Mouse (Mus musculus) yolk sac, embryonic 10.5 days (tissue): Measurements from ENCODE around the gene Ccdc191.

Experiments
- DNase-seq: peaks from one replicate; pipeline ENCODE4 v3.0.0-alpha.2; 2017; ENCODE audit warnings: low spot score

The Ccdc191 gene

DNA sequence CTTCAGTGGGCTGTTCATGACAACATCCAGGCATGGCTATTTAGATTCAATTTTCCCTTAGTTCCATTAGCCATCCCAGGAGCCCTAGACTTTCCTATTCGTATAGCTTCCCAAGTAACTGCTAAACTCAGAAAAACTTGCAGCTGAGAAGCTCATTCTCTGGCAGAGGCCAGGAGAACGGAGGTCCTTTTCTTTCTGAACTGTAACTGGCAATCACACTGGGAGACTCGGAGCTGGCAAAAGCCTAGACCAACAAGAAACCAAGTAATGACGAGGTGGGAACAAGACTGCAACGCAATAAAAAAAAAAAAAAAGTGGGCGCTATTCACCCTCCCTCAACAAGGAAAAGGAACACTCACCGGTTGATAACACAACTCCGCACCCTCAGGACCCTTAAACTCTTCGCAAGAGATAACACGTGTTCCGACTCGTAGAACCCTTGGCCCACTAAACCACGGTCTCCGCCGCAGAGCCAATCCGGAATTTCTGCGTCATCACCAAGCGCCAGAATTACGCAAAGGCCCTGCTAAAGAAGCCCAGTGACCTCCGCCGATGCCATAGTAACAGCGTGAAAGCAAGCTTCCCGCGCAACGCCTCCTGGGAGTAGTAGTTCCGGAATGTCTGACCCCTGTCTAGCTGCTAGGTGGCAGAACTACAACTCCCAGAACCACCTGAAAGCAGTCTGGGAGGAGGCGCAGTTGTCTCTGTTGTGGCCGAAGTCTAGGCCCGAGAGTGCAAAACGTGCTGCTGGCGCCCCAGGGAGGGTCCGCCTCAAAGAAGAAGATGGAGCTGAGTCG, at the start of gene Ccdc191:
Gene Ccdc191, plus strand, starts transcription at position 593 of the 797 bp plus-strand sequence.
- peak; percentile 99 for DNase-seq

DNA sequence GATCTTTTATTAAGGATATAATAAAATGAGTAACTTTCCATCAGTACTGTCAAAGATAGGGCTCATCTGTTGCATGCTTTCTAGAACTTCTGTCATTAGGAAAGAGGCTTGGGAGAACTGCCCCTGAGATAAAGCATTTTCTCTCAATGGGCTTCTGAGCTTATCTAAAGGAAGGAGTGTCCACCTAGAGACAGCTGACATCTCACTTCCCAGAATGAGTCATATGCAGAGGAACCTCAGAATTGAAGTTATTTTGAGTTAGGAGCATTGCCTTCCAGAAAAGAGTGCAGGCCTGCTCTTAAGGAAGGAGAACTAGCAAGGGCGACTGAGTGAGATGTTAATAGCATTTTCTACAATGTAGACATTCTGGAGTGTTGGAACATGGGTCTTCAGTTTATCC, 48.4 kb upstream of the Ccdc191 start:
- no peak for DNase-seq

DNA sequence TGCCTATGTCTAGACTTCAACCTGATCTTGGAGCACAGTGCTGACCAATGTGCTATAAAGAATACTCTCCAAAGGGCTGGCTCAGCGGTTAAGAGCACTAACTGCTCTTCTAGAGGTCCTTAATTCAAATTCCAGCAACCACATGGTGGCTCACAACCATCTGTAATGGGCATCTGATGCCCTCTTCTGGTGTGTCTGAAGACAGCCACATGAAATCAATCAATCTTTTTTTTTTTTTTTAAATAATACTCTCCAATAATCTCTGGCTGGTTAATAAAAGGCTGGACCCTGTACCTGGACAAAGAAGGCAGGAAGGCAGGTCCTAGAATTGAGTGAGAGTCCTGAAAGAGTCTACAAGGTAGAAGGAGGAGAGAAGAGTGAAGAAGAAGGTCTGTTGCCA, 39.8 kb upstream of the Ccdc191 start:
- no peak for DNase-seq

DNA sequence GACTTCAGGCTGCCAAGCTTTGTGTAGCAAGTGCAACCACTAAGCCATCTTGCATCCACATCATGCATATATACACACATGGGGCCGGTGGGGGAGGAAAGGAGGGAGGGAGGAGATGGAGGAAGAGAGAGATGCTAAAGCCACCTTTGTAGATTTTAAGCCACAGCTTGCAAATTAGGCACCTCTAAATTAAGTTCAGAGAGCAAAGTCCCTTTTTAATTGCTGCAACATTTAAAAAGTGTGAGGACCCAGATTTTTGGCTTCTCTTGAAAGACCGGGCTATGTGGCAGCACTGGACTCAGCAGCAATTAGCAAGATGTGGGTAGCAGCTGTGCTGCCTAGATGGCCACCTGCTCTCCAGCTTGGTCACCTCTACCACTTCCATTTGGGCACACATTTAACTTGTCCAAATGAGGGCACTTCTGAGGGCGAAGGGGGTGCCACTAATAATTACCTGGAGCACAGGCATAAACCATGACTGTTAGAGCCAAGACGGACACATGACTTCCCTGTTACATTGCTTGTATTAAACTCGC, 30.6 kb upstream of the Ccdc191 start:
- no peak for DNase-seq

DNA sequence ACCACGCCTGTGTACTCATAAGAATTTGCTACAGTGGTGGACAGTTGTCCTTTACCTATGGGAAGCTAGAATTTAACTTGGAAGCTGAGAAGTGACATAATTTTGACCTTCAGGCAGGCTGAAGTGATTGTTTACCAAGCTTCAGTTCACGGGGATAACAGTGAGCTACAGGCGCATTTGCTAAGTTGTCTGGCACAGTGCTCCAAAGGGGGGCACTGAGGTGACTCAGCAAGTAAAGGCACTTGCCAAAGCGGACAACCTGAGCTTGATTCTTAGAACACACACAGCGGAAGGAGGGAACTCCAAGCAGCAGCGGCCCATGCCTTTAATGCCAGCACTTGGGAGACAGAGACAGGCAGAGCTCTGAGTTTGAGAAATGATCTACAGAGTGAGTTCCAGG, 29.0 kb upstream of the Ccdc191 start:
- DNase-seq, result peak; percentile 14

DNA sequence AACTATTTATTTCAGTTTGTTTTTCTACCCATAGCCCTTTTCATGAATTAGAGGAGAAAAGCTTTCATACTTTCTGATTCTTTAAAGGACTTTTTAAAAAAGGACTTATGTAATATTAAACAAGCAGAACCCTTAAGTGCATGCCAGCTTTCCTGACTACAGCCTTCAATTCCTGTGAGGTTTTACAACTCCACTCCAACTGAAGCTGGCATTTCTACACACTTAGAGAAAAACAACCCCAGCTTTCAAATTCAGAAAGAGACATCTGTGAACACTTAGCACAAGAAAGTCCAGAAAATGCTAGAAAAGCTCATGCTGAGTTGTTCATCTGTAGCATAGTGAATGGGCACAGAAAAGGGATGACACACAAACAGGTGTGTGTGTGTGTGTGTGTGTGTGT, 19.8 kb upstream of the Ccdc191 start:
- no peak for DNase-seq

DNA sequence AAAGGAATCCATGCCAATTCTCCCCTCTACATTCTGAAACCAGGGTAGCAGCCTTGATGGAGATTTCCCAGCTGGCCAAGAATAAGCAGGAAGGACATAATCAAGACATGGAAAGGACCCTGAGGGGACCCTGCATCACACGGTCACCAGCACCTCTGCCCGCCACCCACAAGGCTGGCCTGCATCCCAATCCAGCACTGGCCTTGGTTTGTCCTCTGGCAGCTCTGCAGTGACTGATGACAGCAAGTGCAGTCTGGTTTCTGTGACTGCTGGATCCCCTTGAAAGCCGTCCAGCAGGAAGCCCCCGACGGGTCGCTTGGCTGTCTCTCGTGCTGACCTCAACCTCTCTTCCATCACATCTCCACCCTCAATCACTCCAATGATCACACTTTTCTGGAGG, 18.2 kb upstream of the Ccdc191 start:
- DNase-seq, result no peak

DNA sequence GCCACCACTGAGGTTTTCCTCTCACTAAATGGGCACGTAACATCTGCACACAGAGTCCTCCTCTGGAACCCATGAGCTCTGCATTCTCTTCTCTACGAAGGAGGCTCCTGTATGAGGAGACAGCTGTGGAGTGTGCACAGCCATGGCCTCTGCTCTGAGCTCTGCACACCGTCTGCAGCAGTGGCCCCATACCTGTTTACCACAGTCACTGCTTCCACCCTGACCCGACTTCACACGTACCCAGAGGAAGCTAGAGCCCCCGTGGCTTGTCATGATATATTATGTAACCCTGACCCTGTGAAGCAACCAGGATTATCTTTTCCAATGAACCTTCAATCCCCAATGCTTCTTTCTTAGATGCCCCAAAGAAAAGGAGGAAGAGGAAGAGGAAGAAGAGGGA, 9.8 kb upstream of the Ccdc191 start:
- DNase-seq, result no peak

DNA sequence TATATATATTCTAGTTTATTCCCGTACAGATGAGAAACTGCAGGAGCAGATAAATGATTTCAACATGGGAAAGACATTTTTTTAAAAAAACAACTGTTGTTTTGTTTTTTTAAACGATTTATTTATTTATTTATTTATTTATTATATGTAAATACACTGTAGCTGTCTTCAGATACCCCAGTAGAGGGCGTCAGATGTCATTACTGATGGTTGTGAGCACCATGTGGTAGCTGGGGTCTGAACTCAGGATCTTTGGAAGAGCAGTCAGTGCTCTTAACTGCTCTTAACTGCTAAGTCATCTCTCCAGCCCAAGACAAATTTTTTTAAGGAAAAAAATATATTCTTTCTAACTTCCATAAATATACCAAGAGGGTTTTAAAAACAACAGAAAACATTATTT, 8.0 kb upstream of the Ccdc191 start:
- no peak for DNase-seq

DNA sequence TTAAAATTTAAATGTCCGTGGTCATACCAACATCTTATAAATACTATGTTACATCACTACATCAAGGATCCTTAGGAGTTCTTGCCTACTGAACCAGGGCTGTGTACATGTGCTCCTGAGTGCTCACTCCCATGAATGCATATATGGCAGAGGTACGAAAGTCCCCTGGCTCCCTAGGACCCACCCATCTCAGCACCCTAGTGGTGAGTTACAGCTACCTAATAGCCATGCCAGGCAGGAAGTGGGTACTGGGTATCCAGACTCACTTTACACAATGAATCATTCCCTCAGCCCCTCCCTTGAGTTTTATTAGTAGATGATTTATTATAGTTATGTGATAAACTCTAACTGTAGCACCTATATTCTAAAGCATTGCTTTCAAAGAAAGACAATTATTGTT, 7.3 kb upstream of the Ccdc191 start:
- DNase-seq, result no peak

DNA sequence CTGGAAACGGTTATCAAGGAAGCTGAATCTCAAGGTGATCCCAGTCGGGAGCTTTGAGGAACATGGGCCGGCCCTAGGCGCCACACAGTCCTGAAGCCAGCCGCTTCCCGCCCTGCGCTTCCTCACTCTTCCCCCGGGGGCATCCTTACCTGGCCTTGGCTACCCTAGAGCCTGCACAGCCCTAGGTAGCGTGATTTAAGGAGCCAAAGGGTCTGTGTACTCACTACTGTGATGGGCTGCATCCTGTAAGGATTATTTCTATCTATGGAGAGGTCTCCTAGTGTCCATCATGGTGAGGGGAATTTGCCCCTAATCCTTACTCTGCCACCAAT, 371 bp downstream of the Ccdc191 start:
- no peak for DNase-seq

DNA sequence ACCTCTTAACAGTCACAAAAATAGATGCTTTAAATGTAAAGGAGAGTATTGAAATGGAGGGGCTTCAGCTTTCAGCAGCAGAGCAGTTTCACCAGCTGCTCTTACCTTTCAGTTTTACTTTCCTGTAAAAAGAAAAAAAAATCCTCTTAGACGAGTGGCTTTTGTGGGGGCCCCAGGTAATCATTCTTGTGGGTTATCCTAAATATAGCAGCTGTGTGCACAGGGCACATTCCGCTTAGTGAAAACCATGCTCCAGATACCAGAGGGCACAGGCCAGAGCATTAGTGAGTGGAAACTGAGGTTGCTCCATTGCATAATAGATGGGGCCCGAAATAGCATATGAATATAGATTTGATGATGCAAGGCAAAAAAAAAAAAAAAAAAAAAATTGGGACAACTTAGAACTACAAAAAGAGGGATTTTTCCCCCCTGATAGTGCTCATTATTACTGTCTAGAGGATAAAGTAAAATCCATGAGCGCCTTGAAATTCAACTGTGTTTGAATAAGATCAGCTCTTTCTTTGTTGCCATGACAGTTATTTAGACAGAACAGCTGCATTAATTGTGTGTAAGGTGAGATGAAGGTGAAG, 1.2 kb downstream of the Ccdc191 start:
- no peak for DNase-seq

DNA sequence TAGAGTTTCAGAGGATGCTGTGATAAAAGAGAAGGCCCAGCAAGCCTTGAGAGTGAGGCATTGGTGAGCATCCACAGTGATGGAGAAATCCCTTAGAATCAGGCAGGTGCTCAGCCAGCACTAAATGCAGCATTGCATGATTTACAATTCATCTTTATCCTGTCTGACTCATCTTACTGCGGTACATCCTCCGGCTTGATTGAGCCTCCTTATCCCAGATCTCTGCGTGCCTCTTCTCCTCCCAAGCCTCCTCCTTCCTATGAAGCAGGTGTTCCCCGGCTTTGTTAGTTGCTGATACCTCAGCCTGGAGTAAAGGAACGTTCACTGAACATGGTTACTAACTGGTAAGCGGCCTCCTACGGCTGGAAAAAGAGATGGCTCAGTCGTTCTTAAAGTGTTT, 4.9 kb downstream of the Ccdc191 start:
- DNase-seq, result no peak

DNA sequence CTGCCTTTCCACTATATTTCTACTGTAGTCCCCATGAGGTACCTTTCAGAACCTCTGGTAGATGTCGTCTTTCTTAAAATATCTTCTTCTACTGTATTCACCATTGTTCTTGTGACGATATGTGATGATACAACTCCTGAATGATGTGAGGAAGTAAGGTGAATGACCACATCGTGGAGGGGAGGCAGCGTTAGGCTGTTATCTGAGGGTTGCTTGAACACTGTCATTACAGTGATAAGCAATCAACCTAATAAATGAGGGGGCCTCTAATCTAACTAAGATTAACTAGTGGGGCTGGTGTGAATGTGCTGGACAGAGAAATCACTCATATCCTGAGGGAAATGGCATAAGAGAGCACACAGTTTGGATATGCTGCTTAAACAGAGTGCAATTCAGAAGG, 10.5 kb downstream of the Ccdc191 start:
- DNase-seq, result no peak

DNA sequence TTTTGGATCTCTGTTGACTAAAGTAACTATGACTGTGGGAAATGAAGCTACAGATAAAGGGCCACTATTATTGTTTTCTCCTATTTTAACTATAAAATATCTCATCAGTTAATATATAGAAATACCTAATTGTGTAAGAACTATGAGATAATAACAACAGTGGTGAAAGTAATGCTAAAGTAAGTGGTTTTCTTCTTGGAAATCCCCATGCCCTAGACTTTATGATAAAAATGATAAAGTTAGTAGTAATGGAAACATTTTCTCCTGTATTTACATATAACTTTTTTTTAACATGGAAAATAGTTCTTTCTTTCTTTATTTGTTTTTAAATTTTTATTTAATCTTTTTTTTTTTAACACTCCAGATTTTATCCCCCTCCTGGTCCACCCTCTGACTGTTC, 11.0 kb downstream of the Ccdc191 start:
- no peak for DNase-seq

DNA sequence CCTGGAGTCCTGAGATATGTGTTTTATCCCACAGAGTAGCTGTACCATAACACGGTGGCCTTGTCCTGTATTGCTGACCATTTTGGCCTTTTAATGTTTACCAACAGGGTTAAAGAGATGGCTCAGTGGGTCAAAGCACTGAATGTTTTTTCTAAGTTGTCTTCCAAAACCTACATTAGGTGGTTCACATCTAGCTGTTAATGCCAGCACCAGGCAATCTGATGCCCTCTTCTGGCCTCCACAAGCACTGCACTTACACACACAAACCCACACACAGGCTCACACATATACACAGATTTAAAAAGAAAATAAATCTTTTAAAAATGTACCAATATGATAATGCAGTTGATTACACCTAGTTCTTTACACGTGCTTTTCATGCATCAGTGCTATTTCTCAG, 19.3 kb downstream of the Ccdc191 start:
- no peak for DNase-seq

DNA sequence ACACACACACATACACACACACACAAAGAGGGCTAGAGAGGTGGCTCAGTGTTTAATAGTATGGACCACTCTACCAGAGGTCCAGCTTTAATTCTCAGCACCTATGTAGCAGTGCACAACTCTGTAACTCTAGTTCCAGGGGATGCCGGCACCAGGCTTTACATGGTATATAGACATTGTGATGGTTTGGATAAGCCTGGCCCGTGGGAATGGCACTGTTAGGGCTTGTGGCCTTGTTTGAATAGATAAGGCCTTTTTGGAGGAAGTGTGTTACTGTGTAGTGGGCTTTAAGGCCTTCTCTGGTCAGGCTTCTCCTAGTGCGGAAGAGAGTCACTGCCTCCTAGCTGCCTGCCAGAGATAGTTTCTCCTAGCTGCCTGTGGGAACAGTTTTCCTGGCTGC, 29.3 kb downstream of the Ccdc191 start:
- no peak for DNase-seq

DNA sequence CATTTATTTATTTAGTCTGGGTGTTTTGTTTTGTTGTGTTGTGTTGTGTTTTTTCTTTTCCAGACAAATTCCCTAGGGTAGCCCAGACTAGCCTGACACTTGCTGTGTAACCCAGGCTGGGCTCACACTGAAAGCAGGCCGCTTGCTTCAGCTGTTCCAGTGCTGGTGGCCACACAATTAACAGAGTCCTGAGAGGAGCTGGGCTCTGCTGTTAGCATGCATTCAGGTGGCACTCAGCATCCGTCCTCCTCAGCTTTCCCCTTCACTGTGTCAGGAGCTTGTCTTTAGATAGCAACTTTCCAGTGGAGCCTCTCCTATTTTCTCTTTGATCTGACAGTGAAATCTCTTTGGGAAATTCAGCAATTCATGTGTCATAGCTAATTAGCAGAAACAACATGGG, 32.4 kb downstream of the Ccdc191 start:
- DNase-seq, result no peak

DNA sequence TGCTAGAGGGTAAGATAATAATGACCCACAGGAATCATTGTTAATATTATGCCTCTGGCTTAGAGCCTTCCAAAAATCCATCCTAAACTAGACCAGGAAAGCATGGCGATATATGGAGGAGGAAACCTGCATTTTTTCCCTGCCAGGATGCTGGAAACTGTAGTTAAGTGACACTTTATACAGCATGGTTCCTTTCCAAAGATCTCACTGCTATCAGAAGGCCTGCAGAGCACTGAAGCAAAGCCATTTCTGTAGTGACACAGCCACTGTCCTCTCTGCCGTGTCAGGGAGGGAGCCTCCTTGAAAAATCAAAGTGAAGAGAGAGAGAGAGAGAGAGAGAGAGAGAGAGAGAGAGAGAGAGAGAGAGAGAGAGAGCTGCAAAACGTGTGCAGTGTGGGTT, 33.0 kb downstream of the Ccdc191 start:
- no peak for DNase-seq

DNA sequence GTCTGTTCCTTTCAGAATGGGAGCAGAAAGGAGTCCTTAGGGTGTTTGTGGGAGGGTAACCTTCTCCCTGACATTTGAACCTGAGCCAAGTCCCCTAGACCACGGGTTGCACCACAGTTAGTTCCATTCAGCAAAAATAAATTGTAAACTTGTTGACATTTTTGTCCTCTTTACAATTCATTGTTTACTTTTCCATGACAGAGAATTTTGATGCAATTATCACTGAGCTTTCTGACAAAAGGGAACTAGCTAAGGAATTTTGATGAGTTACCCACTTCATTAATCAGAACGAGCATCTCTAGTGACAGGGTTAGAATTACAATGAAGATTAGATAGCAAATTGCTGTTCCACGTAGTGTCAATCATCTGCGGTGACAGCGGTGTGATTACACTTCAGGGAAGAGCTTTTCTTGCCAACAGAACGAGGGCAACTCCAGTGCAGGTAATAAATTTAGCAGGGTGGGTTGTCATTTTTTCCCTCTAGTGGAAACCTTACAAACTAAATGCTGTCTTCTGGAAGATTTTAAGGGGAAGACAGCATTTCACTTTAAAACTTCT, 35.5 kb downstream of the Ccdc191 start:
- DNase-seq, result no peak

DNA sequence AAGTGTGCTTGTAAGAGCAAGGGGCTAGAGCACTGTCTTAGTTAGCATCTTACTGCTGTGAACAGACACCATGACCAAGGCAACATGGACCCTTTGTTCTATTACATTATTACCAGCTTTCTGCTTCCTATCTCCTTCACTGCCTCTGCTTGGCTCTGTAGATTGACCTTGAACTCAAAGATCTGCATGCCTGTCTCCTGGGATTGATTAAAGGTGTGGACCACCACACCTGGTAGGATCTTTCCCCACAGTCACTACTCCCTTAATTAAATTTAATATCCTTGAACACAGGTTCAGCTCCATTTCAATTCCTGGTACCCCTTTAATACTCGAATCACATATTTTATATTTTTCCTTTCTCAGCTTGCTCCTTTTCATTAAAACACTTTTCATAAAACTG, 36.2 kb downstream of the Ccdc191 start:
- no peak for DNase-seq

DNA sequence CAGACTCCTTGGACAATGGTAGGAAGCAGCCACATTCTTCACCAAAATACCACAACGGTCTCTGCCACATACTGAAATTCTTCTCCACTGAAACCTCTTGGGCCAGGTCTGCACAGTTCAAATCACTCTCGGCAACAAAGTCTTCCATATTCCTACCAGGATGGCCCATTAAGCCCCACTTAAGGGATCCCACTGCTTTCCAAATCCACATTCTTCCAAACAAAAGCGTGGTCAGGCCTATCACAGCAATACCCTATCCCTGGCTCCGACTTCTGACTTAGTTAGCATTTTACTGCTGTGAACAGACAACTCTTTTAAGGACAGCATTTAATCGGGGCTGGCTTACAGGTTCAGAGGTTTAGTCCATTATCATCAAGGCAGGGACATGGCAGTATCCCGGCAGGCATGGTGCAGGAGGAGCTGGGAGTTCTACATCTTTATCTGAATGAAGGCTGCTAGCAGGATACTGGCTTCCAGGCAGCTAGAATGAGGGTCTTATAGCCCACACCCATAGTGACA, 36.8 kb downstream of the Ccdc191 start, which contains the start of gene Qtrt2:
Gene Qtrt2, minus strand, starts transcription at position 469 of the 519 bp plus-strand sequence.
- no peak for DNase-seq

DNA sequence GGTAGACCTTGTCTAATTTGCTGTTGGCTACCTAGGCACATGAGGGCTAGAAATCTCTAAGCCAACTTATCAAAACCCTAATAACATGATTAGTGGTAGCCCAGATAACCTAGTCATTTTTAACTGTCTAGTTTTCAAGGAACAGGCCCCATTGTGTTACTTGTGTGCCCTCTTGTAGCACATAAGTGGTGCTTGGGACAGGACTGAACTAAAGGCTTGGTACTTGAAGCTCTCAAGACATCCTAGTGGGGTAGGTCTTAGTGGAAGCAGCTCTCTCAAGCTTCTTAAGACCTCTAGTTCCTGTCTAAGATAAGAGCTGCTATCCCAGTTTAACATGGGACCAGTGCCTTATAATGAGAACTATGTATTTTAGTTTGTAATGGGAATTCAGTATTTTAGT, 41.0 kb downstream of the Ccdc191 start:
- DNase-seq, result no peak
